In genomic region chr6:143844701-143844970, GRCm38 (mm10) we compare ENCODE assay signal across 19 mouse cellular contexts.
DNase-seq lines count a peak whose midpoint lies in the region; ATAC-seq lines count a peak whose summit lies in the region.
"Had no signal": no experiment of that assay in that cellular context is flagged by ENCODE, and none has a peak within 500 bp of the region (broad histone marks: within the 10 kb centered on the region; RNA-seq: fewer than 3 reads in every experiment).

No protein-coding gene starts in this region.

- H3K9me3 ChIP-seq in limb, embryonic 12.5 days: no peaks in the 10 kb centered on the region
- no peaks in the 10 kb centered on the region for H3K9me3 ChIP-seq in limb, embryonic 10.5 days (replicated peaks)
- no peaks in the 10 kb centered on the region for H3K9me3 ChIP-seq in liver, embryonic 15.5 days (replicated peaks)
- no peaks in the 10 kb centered on the region for H3K9me3 ChIP-seq in liver, embryonic 11.5 days (ENCODE audit: control insufficient read depth, low read length)
- H3K9me3 ChIP-seq: hindbrain, embryonic 12.5 days; hindbrain, embryonic 15.5 days had no signal

- no peak for DNase-seq in limb, embryonic 10.5 days (ENCODE audit: low spot score)
- DNase-seq in liver, embryonic 11.5 days (ENCODE audit: low spot score): no peak
- DNase-seq in NIH3T3 (ENCODE audit: low read depth): peak; percentile 90
- DNase-seq in cerebellum, adult 11 months: no peak
- DNase-seq: adrenal gland, adult 8-10 months; adrenal gland, postnatal 25 days; cerebellum, adult 18-20 months; cerebellum, adult 9-11 months; cerebellum, postnatal 25 days; forebrain, postnatal 0 days; gastrocnemius, adult 2 months; gastrocnemius, postnatal 14 days had no signal

- H3K9ac ChIP-seq in limb, embryonic 12.5 days (replicated peaks): no peak overlapping the region
- H3K9ac ChIP-seq in liver, embryonic 15.5 days: no peak overlapping the region
- no peak overlapping the region for H3K9ac ChIP-seq in liver, embryonic 11.5 days (ENCODE audit: low read depth, low read length)
- H3K9ac ChIP-seq: forebrain, postnatal 0 days; hindbrain, embryonic 12.5 days; hindbrain, embryonic 15.5 days had no signal

- H3K4me3 ChIP-seq in limb, embryonic 12.5 days (replicated peaks): no peak overlapping the region
- no peak overlapping the region for H3K4me3 ChIP-seq in limb, embryonic 10.5 days
- H3K4me3 ChIP-seq in liver, embryonic 15.5 days (replicated peaks): no peak overlapping the region
- H3K4me3 ChIP-seq in liver, embryonic 11.5 days (ENCODE audit: low read depth, low read length): no peak overlapping the region
- H3K4me3 ChIP-seq: gastrocnemius, adult 2 months; hindbrain, embryonic 12.5 days; hindbrain, embryonic 15.5 days had no signal

- H3K27me3 ChIP-seq in limb, embryonic 12.5 days: peaks cover 61% of the 10 kb centered on the region
- H3K27me3 ChIP-seq in limb, embryonic 10.5 days (ENCODE audit: low read depth, poor library complexity, severe bottlenecking): peaks cover 65% of the 10 kb centered on the region
- H3K27me3 ChIP-seq in liver, embryonic 15.5 days: no peaks in the 10 kb centered on the region
- no peaks in the 10 kb centered on the region for H3K27me3 ChIP-seq in liver, embryonic 11.5 days (replicated peaks; ENCODE audit: control insufficient read depth, insufficient read depth, low read length)
- H3K27me3 ChIP-seq: hindbrain, embryonic 12.5 days; hindbrain, embryonic 15.5 days had no signal

- H3K4me1 ChIP-seq in limb, embryonic 12.5 days (replicated peaks): peaks cover 13% of the 10 kb centered on the region; the same call in 1 of the 2 replicates
- no peaks in the 10 kb centered on the region; the same call in 1 of the 2 replicates for H3K4me1 ChIP-seq in limb, embryonic 10.5 days
- H3K4me1 ChIP-seq in liver, embryonic 15.5 days (replicated peaks): peaks cover 25% of the 10 kb centered on the region
- peaks cover 8% of the 10 kb centered on the region for H3K4me1 ChIP-seq in liver, embryonic 11.5 days (replicated peaks; ENCODE audit: control insufficient read depth, insufficient read depth, low read length)
- H3K4me1 ChIP-seq: hindbrain, embryonic 12.5 days had no signal

- H3K4me2 ChIP-seq in limb, embryonic 12.5 days: no peak overlapping the region
- H3K4me2 ChIP-seq in liver, embryonic 15.5 days: no peak overlapping the region
- H3K4me2 ChIP-seq in liver, embryonic 11.5 days: no peak overlapping the region
- H3K4me2 ChIP-seq: heart, embryonic 11.5 days; hindbrain, embryonic 12.5 days; hindbrain, embryonic 15.5 days had no signal

- ATAC-seq in limb, embryonic 12.5 days (ENCODE audit: insufficient number of reproducible peaks, insufficient read depth, low FRiP score, low TSS enrichment, low read depth): no peak
- no peak for ATAC-seq in liver, embryonic 15.5 days (ENCODE audit: insufficient read depth)
- no peak for ATAC-seq in liver, embryonic 11.5 days (replicated peaks; ENCODE audit: low FRiP score)
- ATAC-seq: activated CD4-positive, CD25-positive, alpha-beta regulatory T cell, adult 4 months; forebrain, embryonic 14.5 days; forebrain, postnatal 0 days had no signal

- WGBS in limb, embryonic 12.5 days: 44% methylated on average over 3 of the region's 3 CpGs
- 85% methylated on average over 3 of the region's 3 CpGs for WGBS in limb, embryonic 10.5 days
- WGBS in liver, embryonic 15.5 days (ENCODE audit: insufficient replicate concordance): 65% methylated on average over 3 of the region's 3 CpGs
- WGBS in liver, embryonic 11.5 days: 83% methylated on average over 3 of the region's 3 CpGs

- peaks cover 18% of the 10 kb centered on the region for H3K36me3 ChIP-seq in limb, embryonic 12.5 days
- H3K36me3 ChIP-seq in limb, embryonic 10.5 days: peaks cover 15% of the 10 kb centered on the region; the same call in 1 of the 2 replicates
- no peaks in the 10 kb centered on the region for H3K36me3 ChIP-seq in liver, embryonic 15.5 days (replicated peaks)
- H3K36me3 ChIP-seq in liver, embryonic 11.5 days (ENCODE audit: control insufficient read depth, insufficient read depth, low read length): no peaks in the 10 kb centered on the region
- H3K36me3 ChIP-seq: hindbrain, embryonic 15.5 days had no signal

- H3K27ac ChIP-seq in limb, embryonic 12.5 days: 0 out of 2 replicates have a peak overlapping the region, but pooled peaks have one; percentile 29
- no peak overlapping the region for H3K27ac ChIP-seq in limb, embryonic 10.5 days
- peak overlapping the region; percentile 29; the same call in 1 of the 2 replicates for H3K27ac ChIP-seq in liver, embryonic 15.5 days (replicated peaks)
- no peak overlapping the region; the same call in 1 of the 2 replicates for H3K27ac ChIP-seq in liver, embryonic 11.5 days (ENCODE audit: low read depth, low read length)
- H3K27ac ChIP-seq: gastrocnemius, adult 2 months; hindbrain, embryonic 12.5 days; hindbrain, embryonic 15.5 days had no signal

Comparison
In these comparisons a context has a peak if more than half of its experiments do, and no peak if none do; other contexts are left out.
1. H3K27ac ChIP-seq: peak in limb, embryonic 12.5 days (single experiment) and liver, embryonic 15.5 days (single experiment); none in limb, embryonic 10.5 days (single experiment) and liver, embryonic 11.5 days (single experiment).